Mouse (Mus musculus) neural tube, embryonic 11.5 days (tissue): ENCODE measurements around the gene Rpl39. TPM values are rescaled to one million over a fixed set of nuclear protein-coding genes. Genes with fewer than 3 reads are reported as not detected.

ENCODE experiments used
- ATAC-seq: fragments of 200-750 bp; cut with Nextera tagmentation; 2 replicates; pipeline ENCODE4 v1.8.0; 2017; ENCODE audit warnings: moderate number of reproducible peaks, mild to moderate bottlenecking, moderate TSS enrichment, moderate library complexity; ENCODE audit not compliant: insufficient read depth, low FRiP score, low TSS enrichment
- DNase-seq: peaks from one replicate; pipeline ENCODE4 v3.0.0-alpha.2; 2015; ENCODE audit warnings: low spot score
- H3K27ac ChIP-seq: fragments of 300-500 bp; sonication (generic); 2 replicates; pipeline ENCODE4 v1.5.1; 2014; ENCODE audit warnings: low read depth, mild to moderate bottlenecking, low read length
- H3K27me3 ChIP-seq: fragments of 300-500 bp; sonication (generic); 2 replicates; pipeline ENCODE4 v1.6.1; 2014; ENCODE audit warnings: mild to moderate bottlenecking, low read length, mixed read lengths; ENCODE audit not compliant: control insufficient read depth, insufficient read depth
- H3K36me3 ChIP-seq: fragments of 300-500 bp; sonication (generic); 2 replicates; pipeline ENCODE4 v1.6.1; 2014; ENCODE audit warnings: mild to moderate bottlenecking, low read length, moderate library complexity, mixed read lengths; ENCODE audit not compliant: control insufficient read depth, insufficient read depth
- H3K4me1 ChIP-seq: fragments of 300-500 bp; sonication (generic); 2 replicates; pipeline ENCODE4 v1.6.1; 2014; ENCODE audit warnings: low read length, mixed read lengths; ENCODE audit not compliant: control insufficient read depth, insufficient read depth
- H3K4me2 ChIP-seq: fragments of 300-500 bp; sonication (generic); 2 replicates; pipeline ENCODE4 v1.6.1; 2014; ENCODE audit warnings: low read depth, mild to moderate bottlenecking, moderate library complexity
- H3K4me3 ChIP-seq: fragments of 300-500 bp; sonication (generic); 2 replicates; pipeline ENCODE4 v1.5.1; 2014; ENCODE audit warnings: low read depth, low read length
- H3K9ac ChIP-seq: fragments of 300-500 bp; sonication (generic); 2 replicates; pipeline ENCODE4 v1.6.1; 2014; ENCODE audit warnings: mild to moderate bottlenecking, low read length
- H3K9me3 ChIP-seq: fragments of 300-500 bp; sonication (generic); 2 replicates; pipeline ENCODE4 v1.6.1; 2016; ENCODE audit warnings: low read length; ENCODE audit not compliant: control insufficient read depth
- WGBS: fragments of 180-500 bp; shearing (Covaris S2); extraction: QIAGEN DNeasy Blood & Tissue Kit; methylation state at CpG from one replicate; pipeline ENCODE4 v1.1.7; 2014; 5-methylcytosine and 5-hydroxymethylcytosine counted together
- polyA plus RNA-seq: library from polyadenylated mRNA; unstranded; fragments of >200 nt; fragmentation: Nextera tagmentation; extraction: Ambion mirVana; gene quantifications from 2 replicates; pipeline ENCODE4 v1.2.1, GENCODE M21; 2014

The Rpl39 gene
- polyA plus RNA-seq = 444 and 447 TPM in 2 replicates

DNA sequence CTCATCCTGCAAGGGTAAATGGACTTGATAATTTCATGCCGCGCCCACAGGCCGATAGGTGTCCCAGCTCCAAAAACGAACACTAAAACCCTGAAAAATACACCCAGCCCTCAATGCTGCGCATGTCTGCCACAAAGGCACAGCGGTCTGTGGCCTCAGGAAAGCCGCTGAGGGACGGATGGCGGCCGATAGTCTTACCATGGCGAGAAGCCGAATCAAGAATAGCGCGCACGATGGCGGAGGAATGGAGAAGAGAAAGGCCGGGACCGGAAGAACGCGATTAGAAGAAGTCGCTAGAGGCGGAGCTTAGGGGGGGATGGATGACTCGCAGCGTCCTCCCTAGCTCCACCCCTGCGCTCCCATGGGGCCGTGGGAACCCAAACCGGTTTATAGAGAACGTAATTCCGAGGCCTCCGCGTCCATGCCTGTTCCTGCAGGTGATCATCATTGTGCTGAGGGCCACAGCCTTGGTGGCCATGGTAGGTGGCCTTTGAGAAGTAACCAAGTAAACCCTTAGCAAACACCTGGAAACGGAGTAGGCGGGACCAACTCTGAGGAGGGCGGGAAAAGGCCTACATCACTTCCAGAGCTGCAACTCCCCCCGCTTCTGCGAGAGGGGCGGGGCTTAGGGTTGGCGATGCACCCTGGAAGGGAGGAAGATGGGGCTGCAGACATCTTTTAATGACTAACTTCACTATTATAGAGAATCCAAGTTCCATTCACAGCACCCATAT is at the start of gene Rpl39:
Rpl39 (minus strand) TSS at position 476 of the 734 bp plus-strand sequence.
- Histone ChIP-seq H3K27me3 (no peaks in the 10 kb centered on the region), H3K27ac (peak within 1 kb of the TSS; percentile 49; the same call in 1 of the 2 replicates), H3K4me2 (peak within 1 kb of the TSS; percentile 62), H3K9ac (peak within 1 kb of the TSS; percentile 74), H3K4me1 (no peaks in the 10 kb centered on the region), H3K9me3 (no peaks in the 10 kb centered on the region), H3K36me3 (no peaks in the 10 kb centered on the region; the same call in 1 of the 2 replicates), H3K4me3 (peak within 1 kb of the TSS; percentile 56)
- 16% methylated on average over 38 of the region's 38 CpGs for WGBS
- DNase-seq = peak; percentile 88
- peak; percentile 92 for ATAC-seq

GRCm38 (mm10) chrX:37126671-37127358 is 41.6 kb upstream of the Rpl39 start, which contains the start of gene Nkap:
Gene Nkap (plus strand): TSS chrX:37126795.
- DNase-seq = peak; percentile 77
- peak within 1 kb of the TSS; percentile 57 for H3K4me3 ChIP-seq
- peak within 1 kb of the TSS; percentile 62 for H3K27ac ChIP-seq
- no peaks in the 10 kb centered on the region for H3K9me3 ChIP-seq
- 10% methylated on average over 58 of the region's 58 CpGs for WGBS
- peak within 1 kb of the TSS; percentile 46 for H3K4me2 ChIP-seq
- H3K4me1 ChIP-seq = no peaks in the 10 kb centered on the region
- peak within 1 kb of the TSS; percentile 77 for H3K9ac ChIP-seq
- H3K27me3 ChIP-seq = no peaks in the 10 kb centered on the region
- no peaks in the 10 kb centered on the region for H3K36me3 ChIP-seq
- peak; percentile 65; the same call in 1 of the 2 replicates for ATAC-seq

DNA sequence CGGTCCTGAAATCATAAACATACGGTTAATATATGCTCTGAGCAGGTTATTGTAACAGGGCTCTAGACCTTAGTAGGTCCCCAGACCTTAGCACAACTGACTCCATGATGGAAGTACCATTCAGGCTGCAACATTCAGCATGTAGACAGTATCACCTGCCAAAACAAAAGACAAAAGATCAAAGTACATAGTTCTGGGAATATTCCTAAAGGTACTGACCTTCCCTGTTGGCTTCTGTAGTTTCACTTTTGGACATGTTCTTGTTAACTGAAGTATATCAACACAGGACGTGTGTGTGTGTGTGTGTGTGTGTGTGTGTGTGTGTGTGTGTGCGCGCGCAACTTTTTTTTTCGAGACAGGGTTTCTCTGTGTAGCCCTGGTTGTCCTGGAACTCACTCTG is 40.3 kb upstream of the Rpl39 start:
- 96% methylated on average over 7 of the region's 7 CpGs for WGBS
- Histone ChIP-seq H3K27me3 (no peaks in the 10 kb centered on the region), H3K4me3 (no peak overlapping the region), H3K4me2 (no peak overlapping the region), H3K36me3 (no peaks in the 10 kb centered on the region), H3K27ac (no peak overlapping the region), H3K4me1 (no peaks in the 10 kb centered on the region), H3K9me3 (no peaks in the 10 kb centered on the region), H3K9ac (no peak overlapping the region)
- DNase-seq (no peak), ATAC-seq (no peak)

GRCm38 (mm10) chrX:37120212-37120611 is 35.0 kb upstream of the Rpl39 start:
- Histone ChIP-seq H3K27ac (no peak overlapping the region), H3K9me3 (no peaks in the 10 kb centered on the region), H3K9ac (no peak overlapping the region), H3K27me3 (no peaks in the 10 kb centered on the region), H3K4me2 (no peak overlapping the region), H3K4me3 (no peak overlapping the region), H3K4me1 (no peaks in the 10 kb centered on the region), H3K36me3 (no peaks in the 10 kb centered on the region)
- DNase-seq (no peak), ATAC-seq (no peak)
- 67% methylated on average over 5 of the region's 5 CpGs for WGBS

DNA sequence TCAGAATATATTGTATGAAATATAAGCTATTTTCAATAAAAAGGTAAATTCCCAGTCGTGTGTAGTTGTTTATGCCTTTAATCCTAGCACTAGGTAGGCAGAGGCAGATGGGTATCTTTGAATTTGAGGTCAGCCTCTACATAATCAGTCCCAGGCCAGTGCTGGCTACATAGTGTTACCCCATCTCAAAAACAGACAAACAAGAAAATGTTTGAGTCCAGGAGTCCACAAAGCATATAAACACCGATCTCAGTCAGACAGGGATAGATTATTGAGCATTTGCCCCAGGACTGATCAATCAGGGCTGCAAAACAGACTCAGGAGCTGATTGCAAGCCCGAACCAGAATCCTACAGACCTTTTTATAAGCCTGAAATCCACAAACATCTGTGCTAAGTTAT is 34.4 kb upstream of the Rpl39 start:
- no peaks in the 10 kb centered on the region for H3K9me3 ChIP-seq
- H3K9ac ChIP-seq = no peak overlapping the region
- H3K4me3 ChIP-seq = no peak overlapping the region
- H3K4me2 ChIP-seq = no peak overlapping the region
- no peak for DNase-seq
- no peak overlapping the region for H3K27ac ChIP-seq
- no peak for ATAC-seq
- H3K4me1 ChIP-seq = no peaks in the 10 kb centered on the region
- 65% methylated on average over 3 of the region's 3 CpGs for WGBS
- no peaks in the 10 kb centered on the region for H3K27me3 ChIP-seq
- no peaks in the 10 kb centered on the region for H3K36me3 ChIP-seq

DNA sequence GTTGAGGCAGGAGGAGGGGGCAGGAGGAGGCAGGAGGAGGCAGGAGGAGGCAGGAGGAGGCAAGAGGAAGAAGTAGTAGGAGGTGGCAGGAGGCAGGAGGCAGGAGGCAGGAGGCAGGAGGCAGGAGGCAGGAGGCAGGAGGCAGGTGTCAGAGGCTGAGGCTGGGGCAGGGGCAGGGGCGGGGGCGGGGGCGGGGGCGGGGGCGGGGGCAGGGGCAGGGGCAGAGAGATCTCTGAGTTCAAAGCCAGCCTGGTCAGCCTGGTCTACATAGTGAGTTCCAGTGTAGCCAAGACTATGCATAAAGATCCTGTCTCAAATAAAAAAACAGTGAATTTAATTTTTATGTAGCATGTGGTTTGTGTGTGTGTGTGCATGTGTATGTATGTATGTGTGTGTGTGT is 31.9 kb upstream of the Rpl39 start:
- ATAC-seq (no peak), DNase-seq (no peak)
- Histone ChIP-seq H3K9me3 (no peaks in the 10 kb centered on the region), H3K27me3 (no peaks in the 10 kb centered on the region), H3K4me1 (no peaks in the 10 kb centered on the region), H3K9ac (no peak overlapping the region), H3K4me3 (no peak overlapping the region), H3K4me2 (no peak overlapping the region), H3K27ac (no peak overlapping the region), H3K36me3 (no peaks in the 10 kb centered on the region)
- WGBS = no CpG with 5 or more reads among the region's 5 CpGs

- no peaks in the 10 kb centered on the region for H3K9me3 ChIP-seq
- ATAC-seq (no peak), DNase-seq (no peak)
- peaks cover 2% of the 10 kb centered on the region; the same call in 1 of the 2 replicates for H3K36me3 ChIP-seq
- no peak overlapping the region for H3K4me2 ChIP-seq
- H3K27me3 ChIP-seq = no peaks in the 10 kb centered on the region
- no peaks in the 10 kb centered on the region for H3K4me1 ChIP-seq
- H3K27ac ChIP-seq = no peak overlapping the region
- 73% methylated on average over 4 of the region's 4 CpGs for whole genome bisulfite sequencing
- H3K9ac ChIP-seq = no peak overlapping the region
- H3K4me3 ChIP-seq = no peak overlapping the region
These were observed 25.6 kb upstream of the Rpl39 start for GRCm38 (mm10) chrX:37110881-37111193.

GRCm38 (mm10) chrX:37110193-37110880 is 25.1 kb upstream of the Rpl39 start, which contains the start of gene Upf3b:
Gene Upf3b (minus strand): TSS chrX:37110322.
- Histone ChIP-seq H3K27ac (peak within 1 kb of the TSS; percentile 75), H3K4me2 (peak within 1 kb of the TSS; percentile 46), H3K4me3 (peak within 1 kb of the TSS; percentile 48), H3K9ac (peak within 1 kb of the TSS; percentile 58), H3K36me3 (peaks cover 2% of the 10 kb centered on the region; the same call in 1 of the 2 replicates), H3K9me3 (no peaks in the 10 kb centered on the region), H3K27me3 (no peaks in the 10 kb centered on the region), H3K4me1 (no peaks in the 10 kb centered on the region)
- DNase-seq (peak; percentile 92), ATAC-seq (peak; percentile 98)
- WGBS = 18% methylated on average over 26 of the region's 30 CpGs
